Mouse (Mus musculus) olfactory bulb, adult 2 months (tissue): ENCODE results near the gene Nfic.

Experiments used
- CTCF ChIP-seq: fragments of 200-500 bp; IDR thresholded peaks from 2 replicates; pipeline ENCODE4 v1.5.1; 2012; ENCODE audit warnings: low read depth, mild to moderate bottlenecking, low read length, moderate library complexity; ENCODE audit not compliant: insufficient read depth
- POLR2A ChIP-seq: fragments of 200-500 bp; IDR thresholded peaks from 2 replicates; pipeline ENCODE4 v1.6.1; 2012; ENCODE audit warnings: mild to moderate bottlenecking, low read depth, low read length, moderate library complexity; ENCODE audit not compliant: insufficient read depth

DNA sequence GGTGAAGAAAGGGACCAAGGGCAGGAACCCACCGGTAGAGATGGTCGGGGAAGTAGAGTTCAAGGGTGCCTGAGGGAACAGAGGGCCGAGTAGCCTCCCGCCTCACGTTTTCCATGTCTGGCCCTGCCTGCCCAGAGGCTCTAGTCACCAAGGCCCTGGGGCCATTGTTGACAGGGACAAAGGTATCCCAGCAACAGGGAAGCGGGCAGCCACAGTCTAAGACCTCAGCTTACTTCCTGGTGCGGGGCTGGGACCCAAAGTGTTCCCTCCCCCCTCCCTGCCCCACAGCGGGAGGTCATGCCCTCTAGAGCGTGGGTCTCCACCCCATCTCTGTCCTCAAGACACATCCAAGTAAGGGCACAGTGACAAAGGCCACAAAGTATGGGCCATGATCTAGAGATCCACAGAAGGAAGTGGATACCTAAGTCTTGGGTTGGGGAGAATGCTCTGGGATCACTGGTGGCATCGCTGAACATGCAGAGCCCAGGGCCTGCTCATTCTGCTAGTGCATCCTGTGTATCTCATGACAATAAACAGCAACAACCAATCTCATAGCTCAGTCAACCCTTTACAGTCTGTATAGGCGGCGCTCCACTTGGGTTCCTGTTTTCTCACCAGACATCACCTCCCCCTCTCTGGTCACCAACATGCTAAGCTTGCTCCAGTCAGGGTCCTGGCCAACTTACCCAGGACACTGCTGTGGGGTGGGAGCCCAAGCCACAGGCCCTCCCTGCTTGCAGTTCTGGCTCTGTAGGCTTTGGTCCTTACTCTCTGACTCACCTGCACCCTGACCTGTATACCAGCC, 89.6 kb downstream of the Nfic start, which contains the start of gene 4930404N11Rik:
- TF ChIP-seq CTCF = no peak
- TF ChIP-seq POLR2A = no peak
